Mouse (Mus musculus) liver, adult 2 months (tissue): ENCODE measurements around the gene Slc44a2.

ENCODE experiments used
- CTCF ChIP-seq: fragments of 200-500 bp; IDR thresholded peaks from 2 replicates; pipeline ENCODE4 v1.5.1; 2011; ENCODE audit warnings: low read depth, low read length, control low read depth
- POLR2A ChIP-seq: fragments of 200-500 bp; IDR thresholded peaks from 2 replicates; pipeline ENCODE4 v1.6.1; 2011; ENCODE audit warnings: low read length, control low read depth; ENCODE audit not compliant: insufficient read depth; ENCODE audit errors: extremely low read depth

DNA sequence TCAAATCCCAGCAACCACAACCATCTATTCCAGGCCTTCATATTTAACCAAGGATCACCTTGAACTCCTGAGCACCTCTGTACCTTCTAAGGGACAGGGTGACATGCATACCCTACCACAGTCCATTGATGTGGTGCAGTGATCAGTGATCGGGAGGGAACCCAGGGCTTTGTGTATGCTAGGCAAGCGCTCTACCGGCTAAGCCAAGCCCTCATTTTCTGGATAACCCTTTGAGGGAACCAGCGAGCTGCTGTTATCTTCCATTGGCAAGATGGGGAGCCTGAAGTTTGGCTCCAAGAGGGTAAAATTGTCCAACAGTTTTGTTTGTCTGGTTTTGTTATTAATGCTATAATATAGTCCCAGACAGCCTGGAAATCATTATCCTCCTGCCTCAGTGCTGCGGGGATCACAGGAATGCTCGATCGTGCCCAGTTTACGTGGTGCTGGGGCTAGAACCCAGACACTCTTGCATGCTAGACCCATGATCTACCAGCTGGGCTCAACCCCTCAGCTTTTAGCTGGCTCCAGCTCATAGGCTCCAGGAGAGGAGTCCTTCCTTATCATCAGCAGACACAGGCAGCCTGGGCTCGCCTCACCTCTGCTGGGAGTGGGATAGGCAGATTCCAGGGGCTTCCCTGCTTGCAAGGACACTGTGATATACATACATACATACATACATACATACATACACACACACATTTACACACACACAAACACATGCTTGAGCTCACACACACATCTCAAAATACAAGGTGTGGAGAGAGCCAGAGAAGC lies 5.9 kb upstream of the Slc44a2 start:
- TF ChIP-seq CTCF, result no peak
- no peak for TF ChIP-seq POLR2A
